Mouse (Mus musculus): ENCODE results near the gene Chmp6.

Gene Chmp6

DNA sequence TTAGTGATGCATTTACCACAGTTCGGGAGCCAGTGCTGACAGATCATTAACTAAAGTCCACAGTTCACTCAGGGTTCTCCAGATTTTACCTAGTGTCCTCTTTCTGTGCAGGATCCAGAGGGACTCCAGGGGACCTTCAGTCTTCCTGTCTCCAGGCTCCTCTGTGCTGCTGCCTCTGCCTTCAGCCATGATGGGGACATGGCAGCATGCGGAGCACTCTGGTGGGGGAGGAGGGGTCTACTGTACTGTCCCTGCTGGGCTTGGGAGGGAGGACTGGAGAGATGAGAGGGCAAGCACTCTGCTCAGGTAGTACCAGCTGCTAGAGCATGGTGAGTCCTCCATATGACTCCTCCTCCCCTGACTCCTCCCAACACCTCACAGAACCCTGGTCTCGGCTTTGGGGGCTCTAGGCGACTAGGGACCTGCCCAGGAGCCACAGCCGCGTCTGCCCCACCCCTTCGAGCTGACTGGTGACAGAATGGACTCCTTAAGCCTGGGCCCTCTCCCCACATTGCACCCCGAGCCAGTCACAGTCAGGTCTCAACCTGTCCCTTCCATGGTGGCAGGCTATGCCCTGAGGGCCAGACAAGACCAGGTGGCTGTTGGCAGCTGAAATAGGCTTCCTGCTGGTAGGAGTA lies 26.0 kb downstream of the Chmp6 start:
- DNase-seq = no peak

DNA sequence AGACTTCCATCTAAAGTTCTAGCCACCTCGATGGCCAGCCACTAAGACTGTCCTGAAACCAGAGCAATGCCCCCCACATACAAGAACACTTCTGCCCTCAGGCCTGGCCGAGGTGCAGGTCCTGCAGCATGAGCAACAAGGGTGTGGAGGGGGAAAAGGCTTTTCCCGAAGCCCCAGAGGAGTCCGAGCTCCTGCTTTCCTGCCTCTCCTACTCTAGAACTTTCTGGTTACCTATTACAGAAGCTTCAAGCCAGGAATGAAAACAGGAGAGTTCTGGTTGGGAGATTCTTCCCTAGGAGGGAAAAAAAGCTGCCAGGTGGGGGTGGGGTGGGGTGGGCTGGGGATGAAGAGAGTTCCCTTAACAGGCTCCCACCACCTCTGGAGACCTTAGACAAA lies 26.5 kb downstream of the Chmp6 start:
- DNase-seq = no peak

DNA sequence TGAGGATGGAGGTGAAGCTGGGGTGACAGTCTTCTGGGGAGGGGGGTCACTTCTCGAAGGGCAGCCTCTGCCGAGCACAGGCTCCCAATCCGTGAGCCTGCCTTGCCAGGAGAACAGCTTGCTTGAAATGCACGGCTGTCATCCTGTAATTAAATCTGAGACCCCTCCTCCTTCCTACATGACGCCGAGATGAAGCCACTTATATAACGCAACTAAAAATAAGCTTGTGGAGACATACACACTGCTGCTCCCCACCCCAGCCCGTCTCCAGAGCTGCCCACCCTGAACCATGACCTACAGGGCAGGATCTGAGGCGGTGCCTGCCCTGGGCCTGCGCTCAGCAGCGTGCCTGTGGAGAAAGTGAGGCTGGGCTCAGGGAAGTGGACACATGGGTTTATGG lies 26.9 kb downstream of the Chmp6 start:
- DNase-seq = no peak

DNA sequence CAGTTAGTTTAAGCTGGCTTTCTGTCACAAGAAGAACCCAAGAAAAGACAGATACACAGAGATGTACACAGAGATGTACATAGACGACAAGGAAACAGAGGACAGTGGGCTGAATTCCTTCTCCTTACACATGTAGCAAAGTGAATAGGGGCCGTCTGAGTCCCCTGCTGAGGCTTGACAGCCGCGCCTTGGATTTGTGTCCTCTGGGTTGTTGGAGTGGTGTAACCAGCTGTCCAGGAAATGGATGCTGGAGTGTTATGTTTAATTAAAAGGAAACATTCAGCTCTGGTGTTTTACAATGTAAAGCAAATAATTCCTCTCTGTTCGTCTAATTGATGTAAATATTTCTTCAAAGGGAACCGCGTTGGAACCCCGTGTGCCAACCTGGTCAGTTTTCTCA lies 28.6 kb downstream of the Chmp6 start:
- no peak for DNase-seq

DNA sequence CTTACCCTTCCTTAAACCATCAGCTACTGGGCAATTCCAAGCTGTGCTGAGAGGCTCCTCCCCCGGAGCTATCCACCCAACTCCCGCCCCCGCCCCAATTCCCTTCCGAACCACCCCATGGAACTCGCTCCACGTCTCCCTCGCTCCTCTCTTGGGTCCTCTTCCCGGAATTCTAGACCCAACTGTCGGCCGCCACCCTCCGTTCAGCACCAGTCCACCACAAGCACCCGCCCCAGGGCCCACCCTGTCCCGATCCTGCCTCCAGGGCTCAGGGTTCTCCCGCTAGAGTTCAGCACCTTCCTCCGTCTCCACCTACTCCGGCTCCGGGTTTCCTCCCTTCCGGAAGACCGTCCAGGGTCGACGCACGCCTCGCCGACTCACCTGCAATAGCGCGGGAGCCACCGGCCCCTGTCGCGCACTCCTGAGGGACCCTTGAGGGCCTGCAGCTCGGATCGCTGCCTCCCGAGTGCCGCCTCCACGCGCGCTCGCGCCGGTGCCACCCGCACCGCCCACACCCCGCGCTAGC lies 29.0 kb downstream of the Chmp6 start:
- DNase-seq = peak; percentile 68

DNA sequence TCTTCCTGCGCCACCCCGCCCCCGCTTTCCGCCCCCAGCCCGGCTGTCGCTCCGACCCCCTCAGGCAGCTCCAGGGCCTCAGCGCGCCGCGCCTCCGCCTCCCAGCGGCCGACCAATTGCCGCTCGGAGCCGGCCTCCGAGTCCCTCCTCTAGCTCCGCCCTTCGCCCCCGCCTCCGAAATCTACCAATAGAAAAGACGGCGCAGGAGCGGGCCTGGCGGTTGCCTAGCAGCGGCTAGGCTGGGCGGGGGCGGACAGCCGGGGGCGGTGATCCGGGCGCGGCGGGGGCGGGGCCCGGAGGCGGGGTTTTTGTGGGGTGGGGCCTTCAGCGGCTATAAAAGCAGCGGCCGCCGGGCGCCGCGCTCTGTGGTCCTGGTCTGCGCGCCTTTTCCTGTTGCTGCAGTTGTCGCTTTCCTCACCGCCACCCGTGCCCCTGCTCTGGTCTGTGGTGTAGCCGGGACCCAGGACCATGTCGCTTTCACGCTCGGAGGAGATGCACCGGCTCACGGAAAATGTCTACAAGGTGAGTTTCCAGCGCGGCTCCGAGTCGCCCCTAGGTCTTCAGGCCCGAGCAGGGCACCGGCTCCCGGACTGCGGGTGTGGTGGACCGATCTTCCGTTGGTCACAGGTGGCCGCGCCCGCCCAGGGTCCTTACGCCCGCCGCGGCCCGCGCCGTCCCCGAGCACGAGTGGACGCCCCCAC lies 29.6 kb downstream of the Chmp6 start, which contains the start of gene Baiap2:
Baiap2 (plus strand) TSS at position 37 of the 701 bp plus-strand sequence.
- DNase-seq = peak; percentile 99

DNA sequence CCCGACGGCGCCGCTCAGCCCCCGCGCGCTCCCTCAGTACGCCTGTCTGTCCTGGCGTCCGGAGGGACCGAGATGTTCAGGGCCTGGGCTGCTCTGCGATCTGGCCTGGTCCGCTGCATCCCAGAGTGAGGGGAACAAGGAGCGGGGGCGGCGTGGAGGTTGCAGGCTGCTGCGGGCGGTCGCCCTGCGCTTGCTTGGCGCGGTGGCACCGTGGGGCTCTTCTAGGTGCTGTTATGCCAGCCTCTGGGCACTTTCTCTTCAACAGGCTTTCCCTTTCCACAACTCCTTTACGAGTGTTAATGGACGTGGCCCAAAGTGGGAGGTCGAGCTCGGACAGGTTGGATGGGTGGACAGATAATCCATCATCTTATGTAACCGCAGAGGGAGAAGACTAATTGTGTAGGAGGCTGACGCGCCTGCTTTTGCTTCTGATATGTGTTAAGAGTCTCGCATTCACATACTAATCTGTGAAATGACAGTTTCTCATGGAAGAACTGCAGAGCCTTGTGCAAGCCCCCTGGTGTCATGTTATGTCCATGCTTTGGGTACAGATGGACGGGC lies 30.3 kb downstream of the Chmp6 start:
- peak; percentile 47 for DNase-seq

DNA sequence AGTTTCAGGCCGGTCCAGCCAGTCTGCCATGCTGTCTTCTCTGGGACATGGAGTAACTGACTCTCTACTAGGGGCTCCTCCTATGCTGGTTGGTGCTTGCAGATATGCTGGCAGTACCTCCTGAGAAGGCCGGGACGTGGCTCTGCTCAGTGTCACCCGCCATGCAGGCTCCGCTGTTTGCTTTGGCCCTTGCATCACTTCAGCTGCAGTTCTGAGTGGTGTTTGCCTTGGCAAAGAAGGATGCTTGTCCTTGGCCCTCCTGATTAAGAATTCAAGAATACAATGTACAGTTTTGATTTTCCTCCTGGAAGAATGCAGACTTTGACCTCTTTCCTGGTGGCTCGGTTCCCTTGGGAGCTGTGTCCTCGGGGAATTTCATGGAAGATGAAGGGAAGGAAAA lies 32.1 kb downstream of the Chmp6 start:
- DNase-seq = peak; percentile 70

DNA sequence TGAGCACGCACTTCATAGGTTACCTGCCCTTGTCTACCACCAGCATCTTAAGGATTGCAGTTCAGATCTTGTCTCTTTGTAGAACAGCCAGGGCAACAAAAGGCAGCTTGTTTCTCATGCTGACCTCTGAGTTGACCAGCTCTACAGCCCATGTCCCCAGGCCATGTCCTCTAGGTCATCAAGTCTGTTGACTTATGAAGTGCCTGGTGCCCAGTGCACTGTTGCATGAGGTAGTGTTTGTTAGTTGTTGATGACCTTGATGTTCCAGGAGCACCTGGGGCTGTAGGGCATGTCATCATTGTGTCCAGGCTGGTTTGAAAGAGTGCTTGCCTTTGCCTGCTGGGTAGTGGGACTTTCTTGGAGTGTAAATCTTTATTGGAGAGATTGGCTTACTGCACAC lies 34.2 kb downstream of the Chmp6 start:
- DNase-seq = no peak

DNA sequence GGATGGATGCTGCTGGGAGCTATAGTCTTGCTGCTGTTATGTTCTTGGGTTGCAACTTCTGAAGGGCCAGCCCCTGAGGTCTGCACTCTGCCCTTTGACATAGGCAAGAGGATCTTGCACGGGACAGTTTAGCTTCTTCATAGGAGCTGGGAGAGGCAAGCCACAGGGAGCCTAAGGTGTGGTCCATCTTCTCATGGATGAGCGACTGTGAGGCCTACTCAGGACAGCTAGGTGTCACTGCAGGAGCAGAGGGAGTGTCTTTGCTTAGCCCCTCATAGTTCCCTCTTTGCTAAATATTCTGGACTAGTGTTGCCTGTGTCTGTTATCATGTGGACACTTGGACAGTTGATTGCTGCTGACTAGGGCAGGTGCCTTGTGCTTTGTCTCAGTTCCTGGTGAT lies 34.7 kb downstream of the Chmp6 start:
- DNase-seq = no peak

DNA sequence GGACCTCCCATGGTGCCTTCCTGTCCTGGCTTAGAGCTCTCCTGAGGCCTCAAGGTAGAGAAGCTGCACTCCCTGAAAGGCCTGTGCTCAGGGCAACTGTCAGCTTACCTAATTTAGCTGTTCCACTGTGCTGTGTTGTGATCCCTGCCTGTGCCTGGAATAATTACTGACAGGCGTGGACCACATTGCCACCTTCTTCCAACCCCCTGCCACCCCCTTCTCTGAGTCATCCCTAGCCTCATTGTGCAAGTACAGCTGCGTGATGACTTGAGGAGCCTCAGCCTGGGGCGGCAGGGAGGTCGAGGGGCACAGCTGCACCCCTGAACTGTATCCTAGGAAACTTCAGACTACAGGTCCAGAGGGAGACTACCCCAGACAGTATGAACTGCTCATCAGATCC lies 35.1 kb downstream of the Chmp6 start:
- DNase-seq = no peak

DNA sequence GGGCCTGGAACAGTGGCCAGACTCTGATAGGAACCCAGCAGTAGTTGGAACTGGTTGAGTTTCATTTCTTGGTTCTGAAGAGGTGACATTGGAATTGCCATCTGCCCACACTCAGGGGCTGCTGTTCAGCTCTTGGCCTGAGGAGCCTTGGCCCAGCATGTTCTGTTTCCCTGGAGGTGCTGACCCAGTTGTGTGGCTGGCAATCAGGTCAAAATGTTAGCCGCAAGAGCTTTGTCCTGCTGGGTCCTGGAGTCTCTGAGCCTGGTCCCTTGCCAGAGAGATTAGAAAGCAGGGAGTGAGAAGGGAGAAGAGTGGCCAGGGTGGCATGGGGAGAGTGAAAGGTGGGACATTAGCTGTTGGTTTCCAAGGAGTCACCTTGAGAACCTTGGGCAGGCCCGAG lies 35.6 kb downstream of the Chmp6 start:
- DNase-seq = no peak

DNA sequence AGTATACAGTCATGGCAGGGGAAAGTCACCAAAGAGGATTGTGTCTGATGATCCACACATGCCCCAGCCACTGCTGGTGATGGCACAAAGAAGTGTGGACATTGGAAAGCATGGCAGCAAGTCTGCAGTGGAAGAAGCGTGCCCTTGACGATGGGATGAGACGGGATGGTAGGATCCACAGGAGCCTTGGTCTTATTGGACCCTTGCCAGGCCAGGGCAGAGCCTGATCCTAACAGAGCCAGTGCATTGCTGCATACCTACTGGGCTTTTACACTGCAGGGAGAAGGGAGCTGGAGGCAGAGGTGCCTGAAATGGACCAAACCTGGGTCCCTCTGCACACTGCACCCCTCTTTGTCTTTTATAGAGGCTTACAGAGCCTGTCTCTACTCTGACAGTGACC lies 37.3 kb downstream of the Chmp6 start:
- DNase-seq = no peak

DNA sequence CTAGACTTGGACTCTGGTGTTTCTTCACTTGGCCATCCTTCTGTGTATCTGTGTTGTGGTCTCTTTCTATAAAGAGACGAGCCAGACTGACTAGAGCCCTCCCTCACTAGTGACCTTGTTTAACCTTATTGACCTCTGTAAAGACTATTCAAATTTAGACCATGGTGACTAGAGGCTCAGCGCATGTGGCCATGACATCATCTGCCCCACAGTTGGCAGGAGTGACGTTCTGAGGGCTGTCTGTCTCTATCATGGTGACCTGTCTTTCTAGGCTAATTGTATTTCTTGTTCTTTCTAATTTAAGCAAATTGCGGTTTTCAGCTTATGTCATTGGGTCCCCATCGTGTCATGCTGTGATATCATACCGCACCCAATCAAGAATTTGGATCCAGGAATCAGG lies 38.1 kb downstream of the Chmp6 start:
- no peak for DNase-seq

DNA sequence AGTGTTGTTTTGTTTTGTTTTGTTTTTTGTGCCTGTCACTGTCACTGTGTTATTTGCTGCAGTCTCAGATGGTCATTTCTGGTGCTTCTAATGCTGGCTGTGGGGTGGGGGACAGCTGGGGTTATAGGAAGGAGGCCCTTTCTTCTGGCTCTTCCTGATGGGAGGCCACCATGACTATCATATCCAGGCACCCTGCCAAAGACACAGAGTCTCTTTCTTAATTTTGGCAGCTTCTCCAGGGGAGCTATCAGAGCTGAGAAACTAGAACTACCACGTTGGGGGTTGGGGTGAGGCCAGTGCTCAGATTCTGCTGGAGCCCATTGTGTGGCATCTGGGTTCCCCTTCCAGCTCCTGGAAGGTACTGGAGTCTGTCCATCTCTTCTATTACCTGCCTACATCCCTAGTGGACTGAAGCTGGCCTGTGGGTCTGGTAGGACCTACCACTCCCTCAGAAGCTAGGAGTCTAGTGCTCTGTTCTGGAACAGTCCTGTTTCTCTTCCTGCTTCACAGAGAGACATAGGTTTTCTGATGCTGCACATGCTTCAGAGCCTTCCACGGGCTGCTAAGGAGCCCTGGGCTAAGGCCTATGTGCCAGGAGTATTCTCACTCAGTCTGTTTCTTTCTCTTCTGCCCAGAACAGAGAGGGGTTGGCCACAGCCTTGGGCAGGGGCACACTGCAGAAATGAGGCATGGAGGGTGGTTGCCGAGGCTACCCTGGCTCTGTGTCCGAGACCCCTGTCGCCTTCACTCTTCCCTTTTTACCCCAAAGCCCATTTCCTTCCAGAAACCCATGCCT lies 39.4 kb downstream of the Chmp6 start:
- DNase-seq = peak; percentile 85

DNA sequence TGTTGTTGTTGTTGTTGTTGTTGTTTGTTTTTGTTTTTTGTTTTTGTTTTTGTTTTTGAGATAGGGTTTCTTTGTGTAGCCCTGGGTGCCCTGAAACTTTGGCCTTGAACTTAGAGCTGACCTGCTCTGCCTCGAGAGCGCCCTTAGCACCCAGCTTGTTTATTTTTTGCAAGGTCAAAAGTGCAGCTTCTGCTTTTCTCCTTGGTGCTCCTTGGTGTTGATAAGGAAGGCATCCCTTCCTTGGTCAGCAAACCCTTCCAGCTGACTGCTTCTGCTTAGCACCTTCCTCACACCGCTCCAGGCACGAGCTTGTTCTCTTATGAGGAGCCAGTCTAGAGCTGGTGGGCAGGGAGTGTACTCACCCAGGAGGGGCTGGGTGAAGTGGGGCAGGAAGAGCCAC lies 41.0 kb downstream of the Chmp6 start:
- no peak for DNase-seq

DNA sequence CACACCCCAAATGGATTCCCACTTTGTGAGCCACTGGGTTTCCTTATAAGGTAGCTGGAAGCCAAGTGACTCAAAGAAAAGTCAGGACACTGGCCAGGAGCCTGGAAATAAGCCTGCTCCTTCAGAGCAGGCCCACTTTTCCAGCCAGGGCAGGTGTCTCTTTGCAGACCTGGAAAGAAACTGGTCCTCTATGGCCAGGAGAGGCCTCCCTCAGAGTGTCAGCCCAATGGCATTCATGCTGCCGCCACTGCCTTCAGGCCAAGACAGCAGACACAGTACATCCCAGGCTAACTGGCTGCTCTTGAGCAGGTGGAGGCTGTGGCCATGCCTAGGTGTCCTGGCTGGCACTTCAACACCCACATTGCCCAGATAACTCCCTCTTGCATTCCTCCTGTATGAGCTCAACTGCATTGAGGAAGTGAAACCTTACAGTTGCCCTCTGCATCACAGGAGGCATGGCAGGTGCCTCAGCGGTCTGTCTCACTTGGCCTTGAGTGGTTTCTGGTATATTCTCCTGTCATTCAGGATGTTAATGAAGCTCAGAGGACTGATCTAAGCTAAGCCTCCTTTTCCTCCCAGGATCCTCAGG lies 41.6 kb downstream of the Chmp6 start:
- DNase-seq = peak; percentile 24

DNA sequence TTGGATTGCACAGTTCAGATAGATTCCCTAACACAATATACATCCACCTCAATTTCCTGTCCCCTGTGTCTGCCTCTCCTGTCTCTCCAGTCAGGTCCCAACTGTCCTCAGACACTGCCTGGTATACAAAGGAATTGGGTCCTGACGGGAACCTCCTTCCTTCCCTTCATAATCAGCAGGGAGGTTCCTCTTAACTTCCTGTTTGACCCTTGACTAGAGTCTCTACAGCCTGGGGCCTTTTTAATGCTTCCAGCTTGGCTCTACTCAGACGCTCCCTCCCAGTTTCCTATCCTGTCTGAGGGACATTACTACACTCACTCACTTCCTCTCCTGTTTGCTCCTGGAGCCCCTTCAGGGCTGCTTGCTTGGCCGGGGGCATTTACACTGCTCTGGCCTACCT lies 42.2 kb downstream of the Chmp6 start:
- DNase-seq = peak; percentile 41

DNA sequence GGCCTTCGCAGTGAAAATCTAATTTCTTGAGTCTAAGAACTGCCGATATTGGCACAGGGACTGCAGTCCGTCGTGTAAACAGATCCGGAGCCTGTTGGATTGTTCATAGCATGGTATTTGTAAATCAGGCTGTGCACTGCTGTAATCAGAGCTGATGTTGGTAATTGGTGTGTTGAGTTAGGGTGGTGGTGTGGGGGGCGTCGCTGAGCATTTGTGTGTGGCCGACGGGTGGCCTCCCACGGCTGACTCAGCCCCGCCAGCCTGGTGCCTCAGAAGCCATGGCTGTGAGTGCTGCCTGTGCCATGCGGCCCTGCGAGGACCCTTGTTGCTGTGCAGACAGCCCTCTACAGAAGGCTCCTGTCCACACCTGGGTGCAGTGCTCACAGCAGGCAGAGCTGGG lies 43.3 kb downstream of the Chmp6 start:
- peak; percentile 25 for DNase-seq

DNA sequence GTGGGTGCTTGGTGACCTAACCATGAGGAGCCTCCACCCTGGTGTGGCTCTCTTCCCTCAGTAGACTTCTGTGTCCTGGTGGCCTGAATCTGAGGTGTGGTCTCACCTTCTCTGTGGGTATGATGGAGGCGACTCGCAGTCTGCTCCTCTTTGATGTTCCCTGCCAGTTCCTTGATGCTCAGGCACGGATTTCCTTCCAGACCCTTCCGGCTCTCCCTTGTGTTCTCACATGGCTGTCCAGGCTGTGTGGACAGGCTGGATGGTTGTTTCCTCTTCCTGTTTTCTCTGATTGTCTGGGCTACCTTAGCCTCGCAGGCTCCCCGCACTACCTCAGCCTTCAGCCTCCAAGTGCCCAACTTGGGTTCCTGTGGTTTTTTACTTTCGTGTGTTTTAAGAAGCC lies 45.6 kb downstream of the Chmp6 start:
- peak; percentile 31 for DNase-seq

DNA sequence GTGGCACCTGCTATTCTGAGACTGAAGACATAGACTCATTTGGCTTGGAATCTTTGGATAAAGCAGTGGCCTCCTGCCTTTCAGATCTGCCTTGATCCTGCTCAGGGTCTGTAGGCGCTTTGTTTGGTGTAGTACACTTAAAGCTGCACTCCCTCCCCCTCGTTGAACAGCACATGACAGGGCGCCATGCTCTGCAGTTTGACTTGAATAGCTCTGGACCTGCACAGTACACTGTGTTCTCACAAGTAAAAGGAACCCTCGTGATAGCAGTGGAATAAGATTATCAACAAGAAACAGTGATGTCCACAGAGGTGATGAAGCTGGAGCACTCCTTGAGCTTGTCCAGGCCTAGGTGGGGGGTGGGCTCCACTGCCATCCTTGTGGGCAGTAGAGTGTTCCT lies 46.5 kb downstream of the Chmp6 start:
- DNase-seq = no peak

DNA sequence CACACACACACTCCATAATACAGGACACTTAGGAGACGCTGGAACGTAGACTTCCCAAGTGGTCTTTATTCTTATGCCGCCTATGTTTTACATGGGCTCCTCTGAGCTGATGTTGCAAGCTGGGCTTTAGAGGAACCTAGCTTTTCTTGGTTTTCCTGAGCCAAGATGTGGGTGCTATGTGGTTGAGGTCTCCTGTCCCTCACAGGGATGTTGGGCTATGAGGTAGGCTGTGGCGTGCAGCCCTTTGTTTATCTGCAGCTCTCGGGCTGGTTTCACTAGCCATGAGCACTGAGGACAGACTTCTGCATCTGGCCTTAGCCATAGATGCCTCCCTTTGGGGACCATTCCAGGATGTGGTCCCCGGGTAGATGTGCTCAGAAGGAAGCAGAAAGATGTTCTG lies 47.4 kb downstream of the Chmp6 start:
- DNase-seq = no peak

DNA sequence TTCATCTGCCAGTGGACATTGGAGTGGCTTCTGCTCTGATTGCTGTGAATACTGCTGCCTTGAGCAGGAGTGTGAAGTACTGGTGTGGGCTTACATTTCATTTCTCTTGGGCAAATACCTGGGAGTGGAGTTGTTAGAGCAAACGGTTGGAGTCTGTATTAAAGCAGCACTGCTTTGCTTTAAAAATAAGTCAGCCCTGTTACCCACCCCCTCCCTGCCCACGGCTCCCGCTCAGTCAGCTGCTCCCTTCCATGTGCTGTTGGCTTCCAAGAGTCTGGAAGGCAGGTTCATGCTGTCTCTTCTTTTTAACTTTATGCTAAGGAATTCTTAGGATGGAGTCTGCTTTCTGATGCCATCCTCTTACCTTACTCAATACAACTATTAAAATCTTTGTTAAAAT lies 48.3 kb downstream of the Chmp6 start:
- DNase-seq = no peak

Data from lung, postnatal 10 days (tissue).